Comparison of ENCODE assay signal across 15 mouse cellular contexts in the genomic region with DNA sequence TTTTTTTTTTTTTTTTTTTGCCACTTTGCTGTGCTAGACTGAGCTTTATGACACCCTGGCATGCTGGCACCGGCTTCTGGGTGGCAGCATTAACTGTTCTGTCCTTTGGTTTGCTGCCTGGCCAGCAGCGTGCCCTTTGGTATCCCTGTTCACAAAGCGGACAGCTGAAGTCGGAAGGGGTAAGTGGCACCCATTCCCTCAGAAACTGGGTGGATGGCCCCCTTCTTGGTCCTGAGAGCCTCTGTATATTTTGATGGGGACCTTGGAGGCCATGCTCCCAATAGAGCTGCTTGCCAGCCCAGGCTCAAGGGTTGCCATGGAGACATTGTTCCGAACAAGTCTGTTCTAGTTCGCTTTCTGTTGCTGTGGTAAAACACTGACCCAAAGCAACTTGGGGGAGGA.
DNase-seq lines count a peak whose midpoint lies in the region; ATAC-seq and TF ChIP-seq lines count a peak whose summit lies in the region.
"Had no signal": no experiment of that assay in that cellular context is flagged by ENCODE, and none has a peak within 500 bp of the region (broad histone marks: within the 10 kb centered on the region; RNA-seq: fewer than 3 reads in every experiment).

No protein-coding gene starts in this region.

- H3K9ac ChIP-seq in heart, embryonic 11.5 days (ENCODE audit: low read depth, low read length) = no peak overlapping the region
- H3K9ac ChIP-seq in midbrain, embryonic 15.5 days = no peak overlapping the region
- H3K9ac ChIP-seq in midbrain, postnatal 0 days (replicated peaks; ENCODE audit: low read length, poor library complexity, severe bottlenecking) = no peak overlapping the region
- H3K9ac ChIP-seq: intestine, embryonic 15.5 days; liver, postnatal 0 days had no signal

- DNase-seq in heart, embryonic 10.5 days (ENCODE audit: low spot score) = no peak
- DNase-seq in midbrain, embryonic 10.5 days (ENCODE audit: low spot score) = no peak
- peak; percentile 51 for DNase-seq in kidney, adult 9 months
- peak; percentile 55 for DNase-seq in midbrain, postnatal 0 days (ENCODE audit: low spot score)
- DNase-seq in urinary bladder, postnatal 25 days (ENCODE audit: low spot score) = no peak
- no peak for DNase-seq in thymus, postnatal 14 days
- DNase-seq: heart, postnatal 4 days; layer of hippocampus, adult 9-11 months; liver, postnatal 0 days; lung, postnatal 4 days; thymus, adult 18-20 months had no signal

- H3K4me2 ChIP-seq in heart, embryonic 11.5 days = peak overlapping the region; percentile 43; the same call in 1 of the 2 replicates
- no peak overlapping the region for H3K4me2 ChIP-seq in midbrain, embryonic 15.5 days
- H3K4me2 ChIP-seq in midbrain, postnatal 0 days (ENCODE audit: low read depth, low read length, poor library complexity, severe bottlenecking) = peak overlapping the region; percentile 9; the same call in 1 of the 2 replicates
- H3K4me2 ChIP-seq: intestine, embryonic 15.5 days had no signal

- no peak for TF ChIP-seq CTCF in midbrain, postnatal 0 days (IDR thresholded peaks at IDR 0.05)

- H3K4me3 ChIP-seq in heart, embryonic 11.5 days (ENCODE audit: low read depth, low read length) = no peak overlapping the region
- H3K4me3 ChIP-seq in heart, embryonic 10.5 days = no peak overlapping the region
- H3K4me3 ChIP-seq in midbrain, embryonic 10.5 days = no peak overlapping the region
- no peak overlapping the region for H3K4me3 ChIP-seq in midbrain, embryonic 15.5 days
- H3K4me3 ChIP-seq in midbrain, postnatal 0 days (ENCODE audit: low read depth, low read length) = no peak overlapping the region
- H3K4me3 ChIP-seq: intestine, embryonic 15.5 days had no signal

- ATAC-seq in heart, embryonic 11.5 days (replicated peaks; ENCODE audit: insufficient number of reproducible peaks, low FRiP score, low TSS enrichment) = no peak
- ATAC-seq in midbrain, embryonic 15.5 days (replicated peaks) = no peak
- no peak for ATAC-seq in midbrain, postnatal 0 days (ENCODE audit: low FRiP score)
- ATAC-seq: activated CD4-positive, CD25-positive, alpha-beta regulatory T cell, adult 4 months; intestine, embryonic 15.5 days; liver, postnatal 0 days had no signal

- no peaks in the 10 kb centered on the region for H3K36me3 ChIP-seq in heart, embryonic 11.5 days (ENCODE audit: control insufficient read depth, insufficient read depth, low read length)
- H3K36me3 ChIP-seq in heart, embryonic 10.5 days = no peaks in the 10 kb centered on the region
- no peaks in the 10 kb centered on the region for H3K36me3 ChIP-seq in midbrain, embryonic 10.5 days
- H3K36me3 ChIP-seq in midbrain, embryonic 15.5 days (replicated peaks) = no peaks in the 10 kb centered on the region
- no peaks in the 10 kb centered on the region for H3K36me3 ChIP-seq in midbrain, postnatal 0 days (ENCODE audit: insufficient read depth, low read length)
- H3K36me3 ChIP-seq: intestine, embryonic 15.5 days had no signal

- peaks cover 23% of the 10 kb centered on the region for H3K27me3 ChIP-seq in heart, embryonic 11.5 days (ENCODE audit: control insufficient read depth, insufficient read depth, low read length)
- H3K27me3 ChIP-seq in heart, embryonic 10.5 days (ENCODE audit: insufficient read depth, poor library complexity, severe bottlenecking) = peaks cover 72% of the 10 kb centered on the region
- H3K27me3 ChIP-seq in midbrain, embryonic 10.5 days (ENCODE audit: low read depth, poor library complexity, severe bottlenecking) = peaks cover 36% of the 10 kb centered on the region
- H3K27me3 ChIP-seq in midbrain, embryonic 15.5 days (replicated peaks) = 0 out of 2 replicates have a peak, but pooled peaks cover 6% of the 10 kb centered on the region
- no peaks in the 10 kb centered on the region; the same call in 1 of the 2 replicates for H3K27me3 ChIP-seq in midbrain, postnatal 0 days (ENCODE audit: insufficient read depth, low read length)
- H3K27me3 ChIP-seq: intestine, embryonic 15.5 days had no signal

- 75% methylated on average over 6 of the region's 6 CpGs for WGBS in heart, embryonic 11.5 days (ENCODE audit: insufficient replicate concordance)
- WGBS in heart, embryonic 10.5 days = 71% methylated on average over 6 of the region's 6 CpGs
- 73% methylated on average over 6 of the region's 6 CpGs for WGBS in midbrain, embryonic 10.5 days
- 47% methylated on average over 6 of the region's 6 CpGs for WGBS in midbrain, embryonic 15.5 days
- WGBS in midbrain, postnatal 0 days = 44% methylated on average over 6 of the region's 6 CpGs

- no peaks in the 10 kb centered on the region for H3K4me1 ChIP-seq in heart, embryonic 11.5 days (ENCODE audit: control insufficient read depth, insufficient read depth, low read length)
- H3K4me1 ChIP-seq in heart, embryonic 10.5 days = peaks cover 35% of the 10 kb centered on the region
- H3K4me1 ChIP-seq in midbrain, embryonic 10.5 days = peaks cover 35% of the 10 kb centered on the region
- peaks cover 21% of the 10 kb centered on the region for H3K4me1 ChIP-seq in midbrain, embryonic 15.5 days
- peaks cover 6% of the 10 kb centered on the region for H3K4me1 ChIP-seq in midbrain, postnatal 0 days (ENCODE audit: insufficient read depth, low read length)
- H3K4me1 ChIP-seq: intestine, embryonic 15.5 days had no signal

- H3K27ac ChIP-seq in heart, embryonic 11.5 days (ENCODE audit: low read depth, low read length) = no peak overlapping the region
- H3K27ac ChIP-seq in heart, embryonic 10.5 days = no peak overlapping the region
- 0 out of 2 replicates have a peak overlapping the region, but pooled peaks have one; percentile 42 for H3K27ac ChIP-seq in midbrain, embryonic 10.5 days (replicated peaks)
- H3K27ac ChIP-seq in midbrain, embryonic 15.5 days = no peak overlapping the region
- no peak overlapping the region for H3K27ac ChIP-seq in midbrain, postnatal 0 days (ENCODE audit: low read depth, low read length)
- H3K27ac ChIP-seq: intestine, embryonic 15.5 days had no signal

- H3K9me3 ChIP-seq in heart, embryonic 11.5 days (replicated peaks; ENCODE audit: control insufficient read depth, low read length) = 0 out of 2 replicates have a peak, but pooled peaks cover 1% of the 10 kb centered on the region
- 0 out of 2 replicates have a peak, but pooled peaks cover 4% of the 10 kb centered on the region for H3K9me3 ChIP-seq in heart, embryonic 10.5 days
- H3K9me3 ChIP-seq in midbrain, embryonic 10.5 days (replicated peaks) = 0 out of 2 replicates have a peak, but pooled peaks cover 1% of the 10 kb centered on the region
- H3K9me3 ChIP-seq in midbrain, embryonic 15.5 days = no peaks in the 10 kb centered on the region
- no peaks in the 10 kb centered on the region for H3K9me3 ChIP-seq in midbrain, postnatal 0 days (ENCODE audit: low read length)
- H3K9me3 ChIP-seq: intestine, embryonic 15.5 days had no signal

Comparison
In these comparisons a context has a peak if more than half of its experiments do, and no peak if none do; other contexts are left out.
1. DNase-seq: peak in kidney, adult 9 months (single experiment) and midbrain, postnatal 0 days (single experiment); none in heart, embryonic 10.5 days (single experiment), midbrain, embryonic 10.5 days (single experiment), urinary bladder, postnatal 25 days (single experiment) and thymus, postnatal 14 days (single experiment).